Mouse (Mus musculus) thymus, adult 2 months (tissue): Measurements from ENCODE around the gene Malsu1. TPM values are rescaled to one million over a fixed set of nuclear protein-coding genes. Genes with fewer than 3 reads are reported as not detected.

ENCODE experiments used
- DNase-seq: peaks from one replicate; pipeline ENCODE4 v3.0.0; 2021
- H3K27ac ChIP-seq: fragments of 200-500 bp; 2 replicates; pipeline ENCODE4 v1.5.1; 2012; ENCODE audit warnings: low read length, control low read depth; ENCODE audit not compliant: control insufficient read depth, insufficient read depth
- H3K27me3 ChIP-seq: fragments of 200-500 bp; 2 replicates; pipeline ENCODE4 v1.6.1; 2012; ENCODE audit warnings: mild to moderate bottlenecking, low read length, moderate library complexity, mixed read lengths; ENCODE audit not compliant: control insufficient read depth, insufficient read depth
- H3K36me3 ChIP-seq: fragments of 200-500 bp; 2 replicates; pipeline ENCODE4 v1.6.1; 2012; ENCODE audit warnings: mild to moderate bottlenecking, low read length, moderate library complexity; ENCODE audit not compliant: control insufficient read depth, insufficient read depth
- H3K4me1 ChIP-seq: fragments of 200-500 bp; replicated peaks from 2 replicates; pipeline ENCODE4 v1.6.1; 2012; ENCODE audit warnings: low read length; ENCODE audit not compliant: control insufficient read depth, insufficient read depth
- H3K4me3 ChIP-seq: fragments of 200-500 bp; 2 replicates; pipeline ENCODE4 v1.5.1; 2012; ENCODE audit warnings: mild to moderate bottlenecking, low read length, control low read depth, moderate library complexity; ENCODE audit not compliant: control insufficient read depth, insufficient read depth
- CTCF ChIP-seq: fragments of 200-500 bp; IDR thresholded peaks from 2 replicates; pipeline ENCODE4 v1.5.1; 2012; ENCODE audit warnings: mild to moderate bottlenecking, control low read depth, low read length, moderate library complexity, borderline replicate concordance; ENCODE audit not compliant: control insufficient read depth, poor library complexity, insufficient read depth; ENCODE audit errors: extremely low read depth
- POLR2A ChIP-seq: fragments of 200-500 bp; IDR thresholded peaks from 2 replicates; pipeline ENCODE4 v1.6.1; 2012; ENCODE audit warnings: mild to moderate bottlenecking, low read length, control low read depth, moderate library complexity; ENCODE audit not compliant: control insufficient read depth, poor library complexity, insufficient read depth; ENCODE audit errors: extremely low read depth
- WGBS: fragments of 180-500 bp; shearing (Covaris S2); methylation state at CpG from one replicate; pipeline ENCODE4 v1.1.7; 2018; 5-methylcytosine and 5-hydroxymethylcytosine counted together
- polyA plus RNA-seq: library from polyadenylated mRNA; depleted of rRNA; stranded (reverse); fragments of >200 nt; gene quantifications from 2 replicates; pipeline ENCODE4 v1.2.3, GENCODE M21; 2012; rRNA removed

Malsu1 gene
- polyA plus RNA-seq, 1 experiment: 23.8 TPM

GRCm38 (mm10) chr6:49132352-49133090 lies 58.9 kb downstream of the Malsu1 start:
- TF ChIP-seq POLR2A: no peak
- no peak for TF ChIP-seq CTCF
- no peak for DNase-seq
- Histone ChIP-seq H3K4me1 (peaks cover 4% of the 10 kb centered on the region), H3K36me3 (no peaks in the 10 kb centered on the region), H3K4me3 (no peak overlapping the region), H3K27me3 (no peaks in the 10 kb centered on the region), H3K27ac (no peak overlapping the region)
- 91% methylated on average over 6 of the region's 6 CpGs for WGBS

Other genes with a start within 250 kb of the Malsu1 start
- 67.0 and 84.8 TPM in 2 replicates for gene Tmem176a, start 232.9 kb upstream of the Malsu1 start, polyA plus RNA-seq
- 206 and 265 TPM in 2 replicates for gene Tmem176b, start 232.3 kb upstream of the Malsu1 start, polyA plus RNA-seq
- 10.5 and 11.7 TPM in 2 replicates for gene Aoc1, start 200.9 kb upstream of the Malsu1 start, polyA plus RNA-seq
- 0.13 TPM in 1 of 2 replicates, not detected in the other for gene 1600015I10Rik, start 143.9 kb upstream of the Malsu1 start, polyA plus RNA-seq
- 0.05 TPM in 1 of 2 replicates, not detected in the other for gene Doxl2, start 98.8 kb upstream of the Malsu1 start, polyA plus RNA-seq
- 0.11 TPM in 1 of 2 replicates, not detected in the other for gene Svs1, start 86.9 kb upstream of the Malsu1 start, polyA plus RNA-seq
- 7.8 and 15.2 TPM in 2 replicates for gene Gpnmb, start 37.2 kb upstream of the Malsu1 start, polyA plus RNA-seq
- 1.3 and 1.9 TPM in 2 replicates for gene Igf2bp3, start 141.2 kb downstream of the Malsu1 start, polyA plus RNA-seq
- gene Tra2a, start 190.2 kb downstream of the Malsu1 start, polyA plus RNA-seq: 60.9 and 69.0 TPM in 2 replicates
- gene Ccdc126, start 245.5 kb downstream of the Malsu1 start, polyA plus RNA-seq: 2.9 and 3.1 TPM in 2 replicates